Mouse (Mus musculus): ENCODE measurements around the gene Homer3. TPM values are rescaled to one million over a fixed set of nuclear protein-coding genes. Genes with fewer than 3 reads are reported as not detected.

Homer3 gene
- polyA plus RNA-seq, 1 experiment: 68.5 TPM

DNA sequence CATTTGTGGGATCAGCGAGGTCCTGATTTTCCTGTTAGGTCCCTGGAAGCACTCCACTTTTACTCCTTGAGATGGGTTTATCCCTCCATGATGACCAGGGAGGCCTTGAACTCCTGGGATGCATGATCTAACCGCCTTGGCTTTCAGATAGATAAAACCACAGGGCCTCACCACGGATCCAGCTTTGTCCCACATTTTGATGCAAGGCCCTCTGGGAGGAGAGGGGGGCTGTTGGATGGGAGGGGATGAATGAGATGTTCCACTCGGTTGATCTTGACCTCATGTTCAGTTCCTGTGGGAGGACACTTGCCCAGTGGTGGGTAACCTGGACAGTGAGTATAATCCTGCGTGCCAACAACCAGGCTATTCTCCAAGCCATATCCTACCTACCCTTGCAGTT, 1.8 kb downstream of the Homer3 start:
- TF ChIP-seq CTCF (IDR thresholded peaks at IDR 0.05; ENCODE audit: borderline replicate concordance, extremely low read depth, insufficient read depth, insufficient read length): no peak
- no peak for TF ChIP-seq POLR2A (IDR thresholded peaks at IDR 0.05; ENCODE audit: borderline replicate concordance, extremely low read depth, insufficient read depth, insufficient read length, poor library complexity, severe bottlenecking)
- DNase-seq (ENCODE audit: low read depth): no peak

DNA sequence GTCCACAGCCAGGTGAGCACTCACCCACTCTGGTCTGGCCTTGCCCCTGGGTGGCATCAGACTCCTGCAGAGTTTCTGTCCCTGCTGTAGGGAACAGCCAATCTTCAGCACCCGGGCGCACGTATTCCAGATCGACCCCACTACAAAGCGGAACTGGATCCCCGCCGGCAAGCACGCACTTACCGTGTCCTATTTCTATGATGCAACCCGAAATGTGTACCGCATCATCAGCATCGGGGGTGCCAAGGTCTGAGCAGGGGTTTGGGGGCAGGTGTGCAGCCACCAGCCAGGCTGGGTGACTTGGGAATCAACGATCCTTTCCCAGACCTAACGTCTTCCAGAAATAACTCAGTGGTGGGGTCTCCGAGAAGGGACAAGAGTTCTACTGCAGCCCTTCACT, 2.7 kb downstream of the Homer3 start:
- no peak for TF ChIP-seq CTCF (IDR thresholded peaks at IDR 0.05; ENCODE audit: borderline replicate concordance, extremely low read depth, insufficient read depth, insufficient read length)
- TF ChIP-seq POLR2A (IDR thresholded peaks at IDR 0.05; ENCODE audit: borderline replicate concordance, extremely low read depth, insufficient read depth, insufficient read length, poor library complexity, severe bottlenecking): no peak
- no peak for DNase-seq (ENCODE audit: low read depth)

- peak; percentile 40; the same call in 1 of the 2 replicates for TF ChIP-seq CTCF (IDR thresholded peaks at IDR 0.05; ENCODE audit: borderline replicate concordance, extremely low read depth, insufficient read depth, insufficient read length)
- no peak for TF ChIP-seq POLR2A (IDR thresholded peaks at IDR 0.05; ENCODE audit: borderline replicate concordance, extremely low read depth, insufficient read depth, insufficient read length, poor library complexity, severe bottlenecking)
- DNase-seq (ENCODE audit: low read depth): no peak
These were observed 4.1 kb downstream of the Homer3 start for GRCm38 (mm10) chr8:70286737-70287136.

DNA sequence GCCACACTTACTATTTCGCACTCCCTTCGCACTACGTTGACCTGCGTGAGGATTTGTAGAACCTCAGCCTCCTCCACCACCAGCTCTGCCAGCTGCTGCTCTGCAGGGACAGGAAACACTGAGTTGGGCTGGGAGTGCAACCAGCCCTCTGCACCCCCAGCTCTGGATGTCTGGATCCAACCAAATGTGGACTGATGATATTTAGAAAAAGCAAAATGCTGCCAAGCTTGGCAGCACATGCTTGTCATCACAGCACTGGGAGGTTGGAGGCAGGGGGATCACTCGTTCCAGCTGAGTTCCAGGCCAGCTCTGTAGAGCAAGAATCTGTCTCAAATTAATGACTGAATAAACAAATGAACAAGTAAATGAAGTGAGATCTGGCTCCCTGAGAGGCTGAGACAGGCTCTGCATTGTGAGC, 11.4 kb downstream of the Homer3 start:
- no peak for DNase-seq (ENCODE audit: low read depth)

GRCm38 (mm10) chr8:70300881-70301280, 18.3 kb downstream of the Homer3 start:
- TF ChIP-seq POLR2A (IDR thresholded peaks at IDR 0.05; ENCODE audit: borderline replicate concordance, extremely low read depth, insufficient read depth, insufficient read length, poor library complexity, severe bottlenecking): no peak
- no peak for TF ChIP-seq CTCF (IDR thresholded peaks at IDR 0.05; ENCODE audit: borderline replicate concordance, extremely low read depth, insufficient read depth, insufficient read length)
- DNase-seq (ENCODE audit: low read depth): no peak

More for the DNA sequence above, 11.4 kb downstream of the Homer3 start:
- TF ChIP-seq CTCF (IDR thresholded peaks at IDR 0.05; ENCODE audit: borderline replicate concordance, extremely low read depth, insufficient read depth, insufficient read length): no peak
- no peak for TF ChIP-seq POLR2A (IDR thresholded peaks at IDR 0.05; ENCODE audit: borderline replicate concordance, extremely low read depth, insufficient read depth, insufficient read length, poor library complexity, severe bottlenecking)

DNA sequence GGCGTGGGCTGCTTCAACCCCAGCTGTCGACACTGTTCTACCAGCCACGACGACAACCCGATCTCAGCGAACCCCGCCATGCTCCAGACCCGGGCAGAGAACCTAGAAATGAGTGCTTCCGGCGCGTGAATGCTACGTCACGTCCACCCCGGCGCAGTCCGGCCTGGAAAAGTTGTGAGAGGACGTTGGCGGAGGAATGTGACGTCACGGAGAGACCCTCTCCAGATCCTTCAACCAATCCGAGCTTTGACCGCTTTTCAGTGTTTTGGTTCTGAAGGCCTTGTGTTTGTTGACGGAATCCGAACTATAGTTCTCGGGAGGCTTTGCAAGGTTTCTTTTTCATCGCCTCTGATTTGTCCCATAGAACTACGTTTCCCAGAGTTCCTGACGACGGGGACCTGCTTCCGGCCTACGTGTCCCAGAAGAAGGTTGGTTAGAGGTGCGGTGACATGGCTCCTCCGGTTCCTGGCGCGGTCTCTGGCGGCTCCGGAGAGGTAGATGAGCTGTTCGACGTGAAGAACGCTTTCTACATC, 19.8 kb downstream of the Homer3 start, which contains the start of the genes Ddx49 and Cope:
Gene Ddx49 (minus strand): TSS at position 132 of the 533 bp plus-strand sequence.
Gene Cope (plus strand): TSS at position 161 of the 533 bp plus-strand sequence.
- DNase-seq (ENCODE audit: low read depth): peak; percentile 98

DNA sequence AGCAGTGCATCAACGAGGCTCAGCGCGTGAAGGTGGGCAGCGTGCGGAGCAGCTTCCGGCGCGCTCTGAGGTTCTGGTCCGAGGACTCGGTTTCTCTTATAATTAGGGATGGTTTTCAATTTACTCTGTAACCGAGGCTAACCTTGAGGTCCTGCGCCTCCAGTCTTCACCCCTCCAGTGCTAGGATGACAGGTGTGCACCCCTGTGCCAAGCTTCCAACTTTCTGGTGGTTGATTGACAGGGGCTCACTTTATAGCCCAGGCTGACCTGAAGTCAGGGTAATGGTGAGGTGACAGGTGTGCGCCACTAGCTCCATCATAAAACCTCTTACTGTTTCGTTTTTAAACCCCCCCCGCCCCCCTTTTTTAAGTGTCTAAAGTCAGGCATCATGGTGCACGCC, 20.3 kb downstream of the Homer3 start:
- no peak for DNase-seq (ENCODE audit: low read depth)

More for the DNA sequence above, 19.8 kb downstream of the Homer3 start, which contains the start of the genes Ddx49 and Cope:
- TF ChIP-seq POLR2A (IDR thresholded peaks at IDR 0.05; ENCODE audit: borderline replicate concordance, extremely low read depth, insufficient read depth, insufficient read length, poor library complexity, severe bottlenecking) (no peak), CTCF (IDR thresholded peaks at IDR 0.05; ENCODE audit: borderline replicate concordance, extremely low read depth, insufficient read depth, insufficient read length) (no peak)

GRCm38 (mm10) chr8:70309311-70309710, 26.7 kb downstream of the Homer3 start:
- TF ChIP-seq POLR2A (IDR thresholded peaks at IDR 0.05; ENCODE audit: borderline replicate concordance, extremely low read depth, insufficient read depth, insufficient read length, poor library complexity, severe bottlenecking): no peak
- peak; percentile 67 for TF ChIP-seq CTCF (IDR thresholded peaks at IDR 0.05; ENCODE audit: borderline replicate concordance, extremely low read depth, insufficient read depth, insufficient read length)
- DNase-seq (ENCODE audit: low read depth): peak; percentile 28

More for the DNA sequence above, 20.3 kb downstream of the Homer3 start:
- TF ChIP-seq CTCF (IDR thresholded peaks at IDR 0.05; ENCODE audit: borderline replicate concordance, extremely low read depth, insufficient read depth, insufficient read length) (no peak), POLR2A (IDR thresholded peaks at IDR 0.05; ENCODE audit: borderline replicate concordance, extremely low read depth, insufficient read depth, insufficient read length, poor library complexity, severe bottlenecking) (no peak)

GRCm38 (mm10) chr8:70313399-70313798, 30.8 kb downstream of the Homer3 start:
- peak; percentile 29 for DNase-seq (ENCODE audit: low read depth)
- TF ChIP-seq POLR2A (IDR thresholded peaks at IDR 0.05; ENCODE audit: borderline replicate concordance, extremely low read depth, insufficient read depth, insufficient read length, poor library complexity, severe bottlenecking) (no peak), CTCF (IDR thresholded peaks at IDR 0.05; ENCODE audit: borderline replicate concordance, extremely low read depth, insufficient read depth, insufficient read length) (no peak)

GRCm38 (mm10) chr8:70315624-70316510, 33.2 kb downstream of the Homer3 start, which contains the start of gene Cers1:
Cers1 (plus strand) TSS chr8:70315775.
- peak; percentile 88 for DNase-seq (ENCODE audit: low read depth)
- TF ChIP-seq POLR2A (IDR thresholded peaks at IDR 0.05; ENCODE audit: borderline replicate concordance, extremely low read depth, insufficient read depth, insufficient read length, poor library complexity, severe bottlenecking) (peak; percentile 60; the same call in 1 of the 2 replicates), CTCF (IDR thresholded peaks at IDR 0.05; ENCODE audit: borderline replicate concordance, extremely low read depth, insufficient read depth, insufficient read length) (no peak)

All from brain, embryonic 14.5 days (tissue).